Mouse (Mus musculus) CH12.LX (cell line): Measurements from ENCODE around the gene Gtf3c3. TPM values are rescaled to one million over a fixed set of nuclear protein-coding genes. Genes with fewer than 3 reads are reported as not detected.

ENCODE experiments used
- DNase-seq: peaks from one replicate; pipeline ENCODE4 v3.0.0-alpha.2; 2013; ENCODE audit errors: extremely low read depth
- H3K27ac ChIP-seq: 2 replicates; pipeline ENCODE4 v1.5.1; 2012; ENCODE audit warnings: low read depth, mild to moderate bottlenecking, control low read depth, moderate library complexity; ENCODE audit not compliant: insufficient read depth
- H3K27me3 ChIP-seq: replicated peaks from 2 replicates; pipeline ENCODE3; 2012; ENCODE audit warnings: inconsistent platforms
- H3K36me3 ChIP-seq, 2 experiments: replicated peaks in 1 of 2; 2 replicates each; pipeline versions ENCODE3 to v1.6.1; 2012; ENCODE audit warnings: inconsistent platforms in 1 of 2, low read length in 1 of 2, mild to moderate bottlenecking in 1 of 2, mixed read lengths in 1 of 2, moderate library complexity in 1 of 2; ENCODE audit not compliant: control insufficient read depth in 1 of 2, insufficient read depth in 1 of 2
- H3K4me1 ChIP-seq, 2 experiments: 2 replicates each; pipeline ENCODE4 v1.6.1; 2012; ENCODE audit warnings: inconsistent platforms in 1 of 2, moderate library complexity in 1 of 2; ENCODE audit not compliant: insufficient read depth in 2 of 2, control insufficient read depth in 1 of 2
- H3K4me2 ChIP-seq: 2 replicates; pipeline ENCODE4 v1.6.1; 2012; ENCODE audit warnings: low read depth, mild to moderate bottlenecking, control low read depth; ENCODE audit not compliant: poor library complexity, insufficient read depth, severe bottlenecking
- H3K4me3 ChIP-seq, 3 experiments: fragments of 150-350 bp in 1 of 3; sonication (generic) in 1 of 3; replicated peaks in 1 of 3; 2 replicates each; pipeline versions ENCODE3 to v1.5.1; 2011 to 2012; ENCODE audit warnings: low read depth in 2 of 3, low read length in 2 of 3, mild to moderate bottlenecking in 2 of 3, moderate library complexity in 2 of 3, control low read depth in 1 of 3, improper control_type of control experiment in 1 of 3, inconsistent platforms in 1 of 3, mixed read lengths in 1 of 3; ENCODE audit not compliant: poor library complexity in 1 of 3
- H3K79me2 ChIP-seq: replicated peaks from 2 replicates; pipeline ENCODE4 v1.6.1; 2012; ENCODE audit warnings: mild to moderate bottlenecking, moderate library complexity; ENCODE audit not compliant: control insufficient read depth, poor library complexity, insufficient read depth, severe bottlenecking; ENCODE audit errors: extremely low read depth
- H3K9ac ChIP-seq: 2 replicates; pipeline ENCODE4 v1.6.1; 2012; ENCODE audit warnings: low read depth, mild to moderate bottlenecking, control low read depth, moderate library complexity; ENCODE audit not compliant: insufficient read depth
- H3K9me3 ChIP-seq: replicated peaks from 2 replicates; pipeline ENCODE3; 2012; ENCODE audit warnings: low read length, inconsistent platforms, mixed read lengths
- CTCF ChIP-seq, 2 experiments: IDR thresholded peaks in 1 of 2; conservative IDR thresholded peaks in 1 of 2; 2 replicates each; pipeline ENCODE4 v1.5.1; 2011 to 2012; ENCODE audit warnings: low read depth in 2 of 2, low read length in 2 of 2, improper control_type of control experiment in 1 of 2, inconsistent platforms in 1 of 2, mild to moderate bottlenecking in 1 of 2, moderate library complexity in 1 of 2
- GABPA ChIP-seq: IDR thresholded peaks from 2 replicates; pipeline ENCODE4 v1.6.1; 2012; ENCODE audit warnings: low read depth, low read length, improper control_type of control experiment, inconsistent platforms; ENCODE audit not compliant: insufficient replicate concordance
- JUND ChIP-seq: conservative IDR thresholded peaks from 2 replicates; pipeline ENCODE4 v1.6.1; 2011; ENCODE audit warnings: low read depth, low read length, improper control_type of control experiment
- MAZ ChIP-seq: IDR thresholded peaks from 2 replicates; pipeline ENCODE4 v1.6.1; 2012; ENCODE audit warnings: low read depth, mild to moderate bottlenecking, inconsistent platforms, low read length, improper control_type of control experiment, moderate library complexity
- MEF2A ChIP-seq: IDR thresholded peaks from 2 replicates; pipeline ENCODE4 v1.6.1; 2014; ENCODE audit warnings: low read depth, mild to moderate bottlenecking, inconsistent platforms, low read length, improper control_type of control experiment, borderline replicate concordance
- MYC ChIP-seq: IDR thresholded peaks from 2 replicates; pipeline ENCODE4 v1.6.1; 2011; ENCODE audit warnings: low read depth, mild to moderate bottlenecking, improper control_type of control experiment, low read length
- NRF1 ChIP-seq: IDR thresholded peaks from 2 replicates; pipeline ENCODE4 v1.6.1; 2014; ENCODE audit warnings: low read depth, mild to moderate bottlenecking, inconsistent platforms, low read length, improper control_type of control experiment, moderate library complexity
- POLR2A ChIP-seq: IDR thresholded peaks from 2 replicates; pipeline ENCODE4 v1.6.1; 2011; ENCODE audit warnings: low read depth, mild to moderate bottlenecking, improper control_type of control experiment, low read length
- RCOR1 ChIP-seq: conservative IDR thresholded peaks from 2 replicates; pipeline ENCODE4 v1.6.1; 2012; ENCODE audit warnings: low read depth, mild to moderate bottlenecking, inconsistent platforms, low read length, improper control_type of control experiment
- SIN3A ChIP-seq: IDR thresholded peaks from 2 replicates; pipeline ENCODE4 v1.6.1; 2012; ENCODE audit warnings: low read length, improper control_type of control experiment, inconsistent platforms
- UBTF ChIP-seq: IDR thresholded peaks from 2 replicates; pipeline ENCODE4 v1.6.1; 2012; ENCODE audit warnings: low read depth, mild to moderate bottlenecking, inconsistent platforms, low read length, improper control_type of control experiment, moderate library complexity
- USF1 ChIP-seq: IDR thresholded peaks from 2 replicates; pipeline ENCODE4 v1.6.1; 2014; ENCODE audit warnings: low read depth, mild to moderate bottlenecking, inconsistent platforms, low read length, improper control_type of control experiment
- ZC3H11A ChIP-seq: IDR thresholded peaks from 2 replicates; pipeline ENCODE4 v1.6.1; 2012; ENCODE audit warnings: low read depth, mild to moderate bottlenecking, inconsistent platforms, low read length, improper control_type of control experiment
- ZMIZ1 ChIP-seq: IDR thresholded peaks from 2 replicates; pipeline ENCODE4 v1.6.1; 2012; ENCODE audit warnings: low read depth, mild to moderate bottlenecking, inconsistent platforms, low read length, improper control_type of control experiment
- dilution Hi-C: fragments of 300-500 bp; cut with MboI; formaldehyde crosslinking; loops from 2 replicates; pipeline ENCODE4 v1.14.3; 2020; ENCODE audit warnings: low sequenced_read_pairs; ENCODE audit not compliant: extremely low pct_unique_long_range_greater_than_20kb, extremely low pct_ligation_motif_present
- in situ Hi-C: fragments of 300-500 bp; cut with MboI; formaldehyde crosslinking; loops from 3 replicates; pipeline ENCODE4 v1.14.3; 2019; ENCODE audit warnings: low sequenced_read_pairs, low pct_ligation_motif_present, low pct_unique_long_range_greater_than_20kb, mixed read lengths
- polyA plus RNA-seq: library from polyadenylated mRNA; unstranded; fragments of >175 nt; gene quantifications from 2 replicates; pipeline ENCODE4 v1.2.1, GENCODE M21; 2012; ENCODE audit warnings: low read depth; ENCODE audit not compliant: insufficient read length
- total RNA-seq, 2 experiments: library from RNA; depleted of rRNA; stranded (reverse); fragments of 300-350 nt in 1 of 2; fragments of >200 nt in 1 of 2; gene quantifications; 2 replicates each; pipeline ENCODE4 v1.2.3; 2012 to 2014

Gtf3c3 gene
- total and polyA plus RNA-seq, 3 experiments: 13.4 to 28.3 (median 15.9) TPM

GRCm38 (mm10) chr1:54355485-54355884 lies 83.3 kb downstream of the Gtf3c3 start:
- Histone ChIP-seq H3K36me3 (no peaks in the 10 kb centered on the region), H3K27me3 (no peaks in the 10 kb centered on the region), H3K4me2 (no peak overlapping the region), H3K27ac (no peak overlapping the region)
- dilution Hi-C loops: no loop called here
- DNase-seq: no peak
- in situ Hi-C loops: no loop called here
- TF ChIP-seq UBTF: no peak
- TF ChIP-seq MEF2A: no peak
- TF ChIP-seq NRF1: no peak
- no peak for TF ChIP-seq SIN3A
- TF ChIP-seq ZC3H11A: no peak
- TF ChIP-seq POLR2A: no peak
- no peak for TF ChIP-seq USF1
- no peak for TF ChIP-seq ZMIZ1
- TF ChIP-seq RCOR1: no peak
- TF ChIP-seq, all 38 proteins: peak for 0
- Histone ChIP-seq H3K9ac (no peak overlapping the region), H3K4me1 (no peaks in the 10 kb centered on the region), H3K4me3 (no peak overlapping the region), H3K9me3 (no peaks in the 10 kb centered on the region), H3K79me2 (no peaks in the 10 kb centered on the region)

- H3K9ac ChIP-seq: no peak overlapping the region
- H3K79me2 ChIP-seq: no peaks in the 10 kb centered on the region
- no peak for DNase-seq
- no peaks in the 10 kb centered on the region for H3K27me3 ChIP-seq
- H3K4me1 ChIP-seq: no peaks in the 10 kb centered on the region
- no peaks in the 10 kb centered on the region for H3K36me3 ChIP-seq
- dilution Hi-C loops: no loop called here
- H3K4me2 ChIP-seq: no peak overlapping the region
- H3K27ac ChIP-seq: no peak overlapping the region
- in situ Hi-C loops: no loop called here
- TF ChIP-seq ZMIZ1: no peak
- no peak for TF ChIP-seq ZC3H11A
- no peak for TF ChIP-seq GABPA
- no peak for TF ChIP-seq MAZ
- TF ChIP-seq MYC: no peak
- TF ChIP-seq JUND: no peak
- TF ChIP-seq UBTF: no peak
- TF ChIP-seq CTCF (conservative IDR thresholded peaks at IDR 0.05 in 1 of 2, IDR thresholded peaks at IDR 0.05 in 1 of 2; ENCODE audit: low read depth in 2 of 2, low read length in 2 of 2): no peak
- TF ChIP-seq SIN3A: no peak
- no peaks in the 10 kb centered on the region for H3K9me3 ChIP-seq
- H3K4me3 ChIP-seq: no peak overlapping the region
Observed at GRCm38 (mm10) chr1:54354786-54355185, 84.0 kb downstream of the Gtf3c3 start.

Other genes starting within 250 kb of the Gtf3c3 start
- 0.29 and 0.59 TPM in 2 replicates for gene Hecw2, start 243.8 kb downstream of the Gtf3c3 start, total RNA-seq (2012; rRNA removed)
- 0.05 and 0.38 TPM in 2 replicates for gene Hecw2, start 243.8 kb downstream of the Gtf3c3 start, total RNA-seq (2014; rRNA removed)
- gene Hecw2, start 243.8 kb downstream of the Gtf3c3 start, polyA plus RNA-seq: 0.14 and 0.25 TPM in 2 replicates
- not detected in 2 replicates for gene Ccdc150, start 188.3 kb downstream of the Gtf3c3 start, total RNA-seq (2012; rRNA removed)
- not detected in 2 replicates for gene Ccdc150, start 188.3 kb downstream of the Gtf3c3 start, total RNA-seq (2014; rRNA removed)
- not detected in 2 replicates for gene Ccdc150, start 188.3 kb downstream of the Gtf3c3 start, polyA plus RNA-seq
- gene Pgap1, start 118.7 kb upstream of the Gtf3c3 start, total RNA-seq (2012; rRNA removed): 3.2 and 6.3 TPM in 2 replicates
- 3.4 and 4.0 TPM in 2 replicates for gene Pgap1, start 118.7 kb upstream of the Gtf3c3 start, total RNA-seq (2014; rRNA removed)
- gene Pgap1, start 118.7 kb upstream of the Gtf3c3 start, polyA plus RNA-seq: 2.2 and 2.3 TPM in 2 replicates